Mouse (Mus musculus) left cerebral cortex, adult 18-20 months (tissue): ENCODE results near the gene Pip4k2a. TPM values are rescaled to one million over a fixed set of nuclear protein-coding genes. Genes with fewer than 3 reads are reported as not detected.

Experiments used
- DNase-seq, 2 experiments: peaks; one replicate each; pipeline ENCODE4 v3.0.0; 2021 to 2022; ENCODE audit warnings: low spot score in 2 of 2, mixed read lengths in 1 of 2
- total RNA-seq, 2 experiments: library from RNA; stranded (reverse); gene quantifications; 2 replicates each; pipeline ENCODE4 v1.2.3; 2021

Gene Pip4k2a
- total RNA-seq, 2 experiments from 2014 or later: 55.5 to 56.2 TPM

DNA sequence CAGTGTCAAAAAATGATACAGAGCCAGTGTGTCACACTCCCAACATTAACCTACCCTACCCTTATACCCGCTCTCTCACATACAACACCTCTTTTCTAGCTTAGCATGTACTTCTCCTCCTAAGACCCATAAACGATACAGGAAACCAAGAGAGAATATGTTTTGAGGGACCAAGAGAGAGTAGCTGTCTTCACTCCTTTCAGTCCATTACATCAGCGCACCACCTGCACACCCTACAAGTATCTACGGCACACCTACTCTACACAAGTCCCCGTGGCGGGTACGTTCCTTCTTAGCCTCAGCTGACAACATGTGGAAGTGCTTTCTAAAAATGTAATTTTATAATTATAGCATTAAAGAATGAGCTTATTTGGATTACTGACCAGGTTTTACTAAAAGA is 40.5 kb downstream of the Pip4k2a start:
- no peak for DNase-seq

GRCm38 (mm10) chr2:18956945-18957344 is 41.0 kb downstream of the Pip4k2a start:
- no peak for DNase-seq

GRCm38 (mm10) chr2:18956424-18956823 is 41.5 kb downstream of the Pip4k2a start:
- no peak for DNase-seq

- DNase-seq: no peak
These were observed 42.3 kb downstream of the Pip4k2a start for GRCm38 (mm10) chr2:18955671-18956070.

GRCm38 (mm10) chr2:18955022-18955421 is 42.9 kb downstream of the Pip4k2a start:
- no peak for DNase-seq

GRCm38 (mm10) chr2:18954422-18954821 is 43.5 kb downstream of the Pip4k2a start:
- no peak for DNase-seq

GRCm38 (mm10) chr2:18952102-18952673 is 45.7 kb downstream of the Pip4k2a start:
- peak; percentile 44 to 61 for DNase-seq

GRCm38 (mm10) chr2:18950758-18951157 is 47.2 kb downstream of the Pip4k2a start:
- no peak for DNase-seq

GRCm38 (mm10) chr2:18948741-18949140 is 49.2 kb downstream of the Pip4k2a start:
- DNase-seq: no peak

DNA sequence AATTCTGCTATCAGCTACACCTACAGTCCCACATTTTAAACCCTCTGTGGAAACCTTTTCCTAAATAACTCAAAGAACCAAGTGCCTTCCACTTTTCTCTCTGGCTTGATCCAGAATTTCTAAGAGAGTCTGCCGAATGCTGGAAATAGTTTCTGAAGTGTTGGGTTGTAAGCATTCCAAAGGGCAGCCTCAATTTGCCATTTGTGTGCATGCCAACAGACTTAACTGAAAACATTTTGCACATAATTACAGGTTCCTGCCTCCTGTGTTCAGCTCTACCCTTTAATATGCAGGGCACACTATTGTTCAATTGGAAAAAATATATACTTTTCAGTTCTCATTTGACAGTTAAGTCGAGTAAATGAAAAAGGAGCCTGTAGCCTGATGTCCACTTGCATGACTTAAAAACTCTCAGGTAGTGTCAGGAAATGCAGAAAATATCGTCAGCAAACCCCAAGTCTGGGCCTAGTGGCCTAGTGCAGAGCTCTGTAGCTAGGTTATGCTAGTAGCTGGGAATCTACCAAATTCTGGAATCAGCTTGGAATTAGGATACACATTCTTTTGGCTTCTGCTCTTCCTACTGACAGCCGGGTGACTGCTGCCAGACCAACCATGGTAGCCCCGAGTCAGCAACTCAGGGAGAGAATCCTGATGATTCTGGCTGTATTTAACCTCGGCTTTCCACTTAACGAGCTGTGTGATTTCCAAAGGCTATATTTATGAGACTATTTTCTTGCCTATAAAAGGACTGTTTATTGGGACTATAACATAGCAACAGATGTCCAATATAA is 50.1 kb downstream of the Pip4k2a start:
- no peak for DNase-seq

GRCm38 (mm10) chr2:18945438-18945837 is 52.5 kb downstream of the Pip4k2a start:
- no peak for DNase-seq

GRCm38 (mm10) chr2:18943930-18944329 is 54.0 kb downstream of the Pip4k2a start:
- no peak for DNase-seq

DNA sequence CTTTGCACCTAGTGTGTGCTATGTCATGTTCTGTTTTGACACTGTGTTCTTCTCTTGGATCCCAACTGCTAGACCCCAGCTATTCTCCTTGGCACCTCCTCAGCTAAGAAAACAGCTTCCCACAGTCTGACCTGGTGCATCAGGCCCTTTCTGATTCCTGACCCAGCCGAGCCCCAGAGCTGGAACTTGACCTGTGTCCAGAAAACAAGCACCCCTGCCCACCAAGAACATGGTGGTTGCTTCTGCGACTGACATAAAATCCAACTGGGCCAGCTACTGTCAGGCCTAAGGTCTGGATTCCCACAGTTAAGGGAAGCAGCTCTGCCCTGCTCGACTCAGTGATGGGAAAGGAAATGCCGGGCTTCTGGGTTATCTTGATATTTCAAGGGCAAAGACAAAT is 54.6 kb downstream of the Pip4k2a start:
- no peak for DNase-seq

GRCm38 (mm10) chr2:18940693-18941270 is 57.1 kb downstream of the Pip4k2a start:
- no peak for DNase-seq

DNA sequence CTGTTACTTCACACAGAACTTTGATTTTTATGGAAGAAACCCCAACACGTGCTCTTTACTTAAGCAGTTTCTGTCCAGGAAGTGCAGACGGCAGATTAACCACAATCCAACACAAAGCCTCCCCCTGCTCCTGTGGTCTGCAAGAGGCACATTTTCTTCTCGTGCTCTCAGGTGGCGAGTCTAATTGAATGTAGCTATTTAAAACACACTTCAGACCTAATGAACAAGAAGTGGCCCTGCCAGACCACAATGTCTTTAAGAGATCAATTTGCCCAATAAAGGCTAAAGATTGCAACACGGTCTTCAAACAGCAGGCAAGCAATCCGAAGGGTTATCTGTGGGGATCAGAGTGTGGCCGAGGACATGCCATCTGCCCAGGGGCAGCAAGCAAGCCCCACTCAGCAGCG is 59.0 kb downstream of the Pip4k2a start:
- no peak for DNase-seq

- no peak for DNase-seq
These were observed 59.7 kb downstream of the Pip4k2a start for GRCm38 (mm10) chr2:18938232-18938631.

- DNase-seq: no peak
These were observed 60.3 kb downstream of the Pip4k2a start for GRCm38 (mm10) chr2:18937611-18938010.

- DNase-seq: no peak
These were observed 61.5 kb downstream of the Pip4k2a start for GRCm38 (mm10) chr2:18936446-18936845.

DNA sequence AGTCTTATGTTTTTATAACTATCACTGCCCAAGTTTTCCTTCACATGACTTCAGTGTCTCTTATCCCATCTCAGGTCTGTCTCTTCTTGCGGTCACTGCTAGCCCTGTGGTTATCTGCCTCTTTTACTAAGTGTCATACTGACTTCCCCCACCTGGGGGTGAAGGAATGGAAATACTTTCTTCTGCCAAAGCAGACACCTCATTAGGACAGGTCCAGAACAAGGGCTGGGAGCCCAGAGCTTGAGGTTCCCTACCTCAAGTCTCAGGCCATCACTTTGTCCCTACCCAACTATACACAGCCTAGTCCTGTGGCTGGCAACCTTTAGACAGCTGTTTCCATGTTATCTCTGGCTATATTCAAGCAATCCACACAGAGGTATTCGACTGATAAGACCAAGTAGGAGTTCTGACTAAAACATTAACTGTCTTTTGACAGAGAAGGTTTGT is 62.3 kb downstream of the Pip4k2a start:
- DNase-seq: no peak

- DNase-seq: no peak
These were observed 63.8 kb downstream of the Pip4k2a start for GRCm38 (mm10) chr2:18934131-18934530.

DNA sequence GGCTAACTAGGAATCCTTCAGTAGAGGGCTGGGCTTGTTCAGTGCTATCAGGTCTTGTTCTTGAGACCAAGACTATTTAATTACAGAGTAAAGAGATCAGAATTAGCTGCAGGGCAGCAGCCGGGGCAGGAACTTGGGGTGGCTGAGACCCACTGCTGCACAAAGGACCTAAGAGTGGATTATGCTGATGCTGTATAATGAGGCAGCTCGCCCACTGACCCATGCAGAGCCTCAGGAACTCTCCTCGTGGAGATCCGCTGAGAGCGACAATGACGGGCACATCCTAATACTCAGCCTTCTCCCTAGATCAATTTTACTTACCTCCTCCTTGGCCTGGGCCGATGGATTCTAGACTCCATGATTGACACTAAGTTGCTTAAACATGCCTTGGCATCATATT is 64.5 kb downstream of the Pip4k2a start:
- no peak for DNase-seq

DNA sequence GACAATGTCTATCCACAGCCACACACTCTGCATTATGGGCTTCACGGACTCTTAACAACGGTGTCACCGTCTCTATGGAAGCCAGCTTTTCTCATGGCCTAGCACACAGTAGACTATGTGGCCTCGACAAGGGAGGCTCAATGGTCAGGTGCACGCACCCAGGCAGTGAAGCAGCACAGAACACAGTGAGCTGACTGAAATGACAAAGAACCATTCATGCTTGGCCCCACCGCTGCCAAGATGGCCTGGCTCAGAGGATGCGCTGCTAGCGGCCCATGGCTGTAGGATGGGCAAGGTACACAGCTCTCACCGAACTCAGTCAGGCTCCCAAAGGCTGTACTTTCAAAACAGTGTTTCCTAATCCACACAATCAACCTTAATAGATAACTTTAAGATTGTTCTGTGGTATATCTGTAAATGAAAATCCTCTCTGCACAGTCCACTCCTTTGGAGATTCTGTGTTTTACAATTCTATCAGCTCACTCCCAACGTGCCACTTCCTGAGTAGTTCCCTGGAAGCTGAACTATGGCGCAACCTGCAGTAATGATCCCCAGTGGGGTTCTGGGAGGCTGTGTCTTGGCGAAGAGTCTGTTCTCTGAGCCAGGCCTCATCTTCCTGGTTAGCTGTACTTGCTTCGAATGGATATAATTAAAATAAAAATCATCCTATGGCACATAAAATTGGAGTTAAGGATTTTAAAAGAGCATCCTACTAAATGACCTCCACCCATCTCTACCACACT is 67.4 kb downstream of the Pip4k2a start:
- DNase-seq: no peak
